Mouse (Mus musculus) G1E (cell line): Measurements from ENCODE around the gene Col11a2. TPM values are rescaled to one million over a fixed set of nuclear protein-coding genes. Genes with fewer than 3 reads are reported as not detected.

Experiments
- ATAC-seq: 2 replicates; pipeline ENCODE4 v1.8.0; 2016; ENCODE audit warnings: mild to moderate bottlenecking; ENCODE audit not compliant: insufficient number of reproducible peaks, poor library complexity, low FRiP score, severe bottlenecking; ENCODE audit errors: extremely low read depth
- DNase-seq: peaks from one replicate; pipeline ENCODE4 v3.0.0; 2012; ENCODE audit warnings: low spot score
- H3K27me3 ChIP-seq: 2 replicates; pipeline ENCODE4 v1.6.1; 2012; ENCODE audit warnings: mild to moderate bottlenecking, low read length, inconsistent platforms; ENCODE audit not compliant: insufficient read depth
- H3K36me3 ChIP-seq: replicated peaks from 2 replicates; pipeline ENCODE3; 2012; ENCODE audit warnings: mild to moderate bottlenecking, inconsistent platforms
- H3K4me1 ChIP-seq: 2 replicates; pipeline ENCODE4 v1.6.1; 2012; ENCODE audit warnings: low read depth, low read length, inconsistent platforms, mixed read lengths; ENCODE audit not compliant: insufficient read depth
- H3K4me3 ChIP-seq: 2 replicates; pipeline ENCODE4 v1.5.1; 2012; ENCODE audit warnings: low read depth, mild to moderate bottlenecking, inconsistent platforms, low read length, moderate library complexity, mixed read lengths
- H3K9me3 ChIP-seq: replicated peaks from 2 replicates; pipeline ENCODE4 v1.6.1; 2012; ENCODE audit warnings: inconsistent platforms
- CTCF ChIP-seq: IDR thresholded peaks from 2 replicates; pipeline ENCODE4 v1.5.1; 2012; ENCODE audit warnings: low read depth, low read length, inconsistent platforms, mixed read lengths
- GATA1 ChIP-seq: IDR thresholded peaks from 2 replicates; pipeline ENCODE4 v1.6.1; 2012; ENCODE audit warnings: borderline replicate concordance, low read length, inconsistent platforms, mixed read lengths
- GATA2 ChIP-seq: IDR thresholded peaks from 2 replicates; pipeline ENCODE4 v1.6.1; 2012; ENCODE audit warnings: low read depth, low read length, inconsistent platforms, borderline replicate concordance
- POLR2AphosphoS5 ChIP-seq: IDR thresholded peaks from 2 replicates; pipeline ENCODE4 v1.6.1; 2012; ENCODE audit warnings: low read depth, low read length, inconsistent platforms; ENCODE audit not compliant: insufficient replicate concordance
- TAL1 ChIP-seq: conservative IDR thresholded peaks from 2 replicates; pipeline ENCODE4 v1.6.1; 2012; ENCODE audit warnings: low read depth, low read length, inconsistent platforms, mixed read lengths
- polyA plus RNA-seq: library from polyadenylated mRNA; stranded (reverse); fragments of >175 nt; gene quantifications from 2 replicates; pipeline ENCODE4 v1.2.3, GENCODE M21; 2012
- total RNA-seq, 2 experiments: library from RNA; stranded (forward) in 1 of 2; stranded (reverse) in 1 of 2; fragments of 200-1000 nt in 1 of 2; fragments of >200 nt in 1 of 2; fragmentation: Nextera tagmentation in 1 of 2; gene quantifications; 2 replicates each; pipeline ENCODE4 v1.2.3; 2014 to 2017

Col11a2 gene
- total and polyA plus RNA-seq, 3 experiments = 0.45 to 2.3 (median 1.6) TPM

DNA sequence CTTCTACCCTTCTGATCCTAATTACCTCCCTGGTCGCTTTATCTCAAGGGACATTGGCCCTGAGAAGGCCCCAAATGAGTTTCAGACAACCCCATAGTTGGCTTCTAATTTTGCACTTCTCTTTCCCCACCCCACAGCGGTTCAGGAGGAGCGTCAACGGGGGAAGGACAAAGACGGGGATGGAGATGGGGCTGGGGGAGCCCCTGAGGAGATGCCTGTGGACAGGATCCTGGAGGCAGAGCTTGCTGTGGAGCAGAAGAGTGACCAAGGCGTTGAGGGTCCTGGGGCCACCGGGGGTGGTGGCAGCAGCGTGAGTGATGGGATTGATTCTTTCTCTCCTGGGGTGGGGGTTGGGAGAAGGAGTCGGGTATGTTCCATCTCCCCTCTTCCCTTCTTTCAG lies 3.7 kb upstream of the Col11a2 start:
- TF ChIP-seq GATA2 (no peak), TAL1 (no peak), GATA1 (no peak), CTCF (no peak), POLR2AphosphoS5 (no peak)
- no peak for ATAC-seq
- peaks cover 54% of the 10 kb centered on the region for H3K4me1 ChIP-seq
- H3K4me3 ChIP-seq = no peak overlapping the region
- H3K27me3 ChIP-seq = peaks cover 8% of the 10 kb centered on the region; the same call in 1 of the 2 replicates
- peaks cover 64% of the 10 kb centered on the region for H3K36me3 ChIP-seq
- no peaks in the 10 kb centered on the region for H3K9me3 ChIP-seq
- DNase-seq = no peak

DNA sequence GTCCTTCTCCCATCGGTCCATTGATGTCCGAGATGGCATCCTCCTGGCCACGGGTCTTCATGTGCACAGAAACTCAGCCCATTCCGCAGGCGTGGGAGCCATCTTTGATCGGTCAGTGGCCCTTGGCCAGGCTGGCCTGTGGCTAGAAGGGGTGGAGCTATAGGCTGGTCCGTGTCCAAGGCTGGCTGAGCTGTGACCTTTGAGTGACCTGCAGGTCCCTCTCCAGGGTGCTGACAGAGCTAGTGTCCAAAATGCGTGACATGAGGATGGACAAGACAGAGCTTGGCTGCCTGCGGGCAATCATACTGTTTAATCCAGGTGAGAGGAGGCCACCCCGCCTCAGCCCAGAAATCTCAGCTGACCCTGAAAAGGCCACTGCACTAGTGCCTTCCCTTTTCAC lies 2.6 kb upstream of the Col11a2 start:
- Histone ChIP-seq H3K27me3 (peaks cover 18% of the 10 kb centered on the region; the same call in 1 of the 2 replicates), H3K9me3 (no peaks in the 10 kb centered on the region), H3K4me1 (peaks cover 59% of the 10 kb centered on the region), H3K36me3 (peaks cover 59% of the 10 kb centered on the region), H3K4me3 (no peak overlapping the region)
- no peak for TF ChIP-seq GATA2
- no peak for TF ChIP-seq CTCF
- TF ChIP-seq GATA1 = no peak
- no peak for TF ChIP-seq TAL1
- TF ChIP-seq POLR2AphosphoS5 = no peak
- ATAC-seq (no peak), DNase-seq (no peak)

DNA sequence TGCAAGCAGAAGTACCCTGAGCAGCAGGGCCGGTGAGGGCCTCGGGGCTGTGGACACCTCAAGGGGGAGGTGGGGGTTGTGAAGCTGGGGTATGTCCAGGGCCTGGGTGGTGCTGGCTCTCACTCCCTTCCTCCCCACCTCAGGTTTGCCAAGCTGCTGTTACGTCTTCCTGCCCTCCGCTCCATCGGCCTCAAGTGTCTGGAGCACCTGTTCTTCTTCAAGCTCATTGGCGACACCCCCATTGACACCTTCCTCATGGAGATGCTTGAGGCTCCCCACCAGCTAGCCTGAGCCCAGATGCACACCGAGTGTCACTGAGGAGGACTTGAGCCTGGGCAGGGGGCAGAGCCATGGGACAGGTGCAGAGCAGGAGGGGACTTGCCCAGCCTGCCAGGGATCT lies 2.0 kb upstream of the Col11a2 start:
- peaks cover 59% of the 10 kb centered on the region for H3K36me3 ChIP-seq
- no peak overlapping the region for H3K4me3 ChIP-seq
- no peak for TF ChIP-seq GATA1
- TF ChIP-seq CTCF = no peak
- TF ChIP-seq POLR2AphosphoS5 = no peak
- TF ChIP-seq GATA2 = no peak
- TF ChIP-seq TAL1 = no peak
- DNase-seq (no peak), ATAC-seq (no peak)
- H3K9me3 ChIP-seq = no peaks in the 10 kb centered on the region
- H3K27me3 ChIP-seq = peaks cover 24% of the 10 kb centered on the region
- peaks cover 58% of the 10 kb centered on the region for H3K4me1 ChIP-seq

DNA sequence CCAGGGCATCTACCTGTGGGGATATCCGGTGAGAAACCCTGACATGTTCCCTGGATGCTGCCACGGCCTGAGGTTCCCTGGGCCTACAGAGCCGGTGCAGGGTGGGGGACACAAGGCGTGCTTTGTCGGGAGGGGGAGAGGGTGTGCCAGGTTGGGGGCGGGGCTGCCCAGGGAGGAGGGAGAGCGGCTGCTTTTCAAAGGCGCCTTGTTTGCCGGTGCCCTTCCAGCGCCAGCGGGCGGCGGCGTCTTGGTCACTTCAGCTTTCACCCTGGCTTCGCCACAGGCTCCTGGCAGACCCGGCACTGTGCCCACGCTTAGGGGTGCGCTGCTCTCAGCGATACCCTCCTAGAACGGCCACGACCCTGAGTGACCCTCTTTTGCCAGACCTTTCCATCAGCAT lies 797 bp upstream of the Col11a2 start:
- Histone ChIP-seq H3K27me3 (peaks cover 29% of the 10 kb centered on the region), H3K9me3 (no peaks in the 10 kb centered on the region), H3K36me3 (peaks cover 54% of the 10 kb centered on the region), H3K4me3 (no peak overlapping the region), H3K4me1 (peaks cover 46% of the 10 kb centered on the region)
- DNase-seq (no peak), ATAC-seq (no peak)
- TF ChIP-seq GATA1 = no peak

DNA sequence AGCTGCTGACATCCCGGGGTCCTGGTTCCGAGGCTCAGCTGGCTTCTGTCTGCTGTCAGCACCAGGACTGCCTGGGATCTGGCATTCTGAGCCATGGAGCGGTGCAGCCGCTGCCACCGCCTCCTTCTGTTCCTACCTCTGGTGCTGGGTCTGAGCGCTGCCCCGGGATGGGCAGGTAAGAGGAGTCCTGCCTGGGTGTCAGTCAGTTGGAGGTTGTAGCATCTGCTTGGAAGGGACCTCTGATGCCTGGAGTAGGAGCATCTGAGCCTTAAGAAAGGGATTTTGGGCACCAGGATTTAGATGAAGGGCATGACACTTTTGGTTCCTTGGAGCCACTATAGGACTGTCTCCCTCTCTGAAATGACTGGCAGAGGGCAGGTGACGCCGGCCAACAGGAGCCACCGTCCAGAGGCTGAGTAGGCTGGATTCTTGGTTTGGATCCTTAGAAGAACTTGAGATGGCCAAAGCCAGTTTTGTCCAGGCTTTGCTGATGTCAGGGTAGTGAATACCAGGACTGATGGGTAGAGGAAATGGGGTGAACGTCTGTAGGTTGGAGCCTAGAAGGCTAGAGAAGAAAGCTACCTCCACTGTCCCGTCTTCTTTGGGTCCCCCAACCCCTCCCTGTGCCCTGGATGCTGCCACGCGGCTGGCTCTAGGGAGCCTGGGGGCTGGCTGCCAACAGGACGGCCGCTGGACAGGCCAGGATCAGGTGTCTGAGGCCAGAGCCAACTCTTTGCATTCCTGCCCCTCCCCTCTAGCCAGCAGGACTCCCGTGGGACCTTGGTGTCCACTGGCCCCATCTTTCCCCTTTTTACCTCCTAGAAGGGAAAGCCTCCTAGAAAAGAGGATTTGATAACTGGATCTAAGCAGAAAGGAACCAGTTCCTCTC lies 569 bp downstream of the Col11a2 start:
- peaks cover 41% of the 10 kb centered on the region for H3K36me3 ChIP-seq
- peaks cover 36% of the 10 kb centered on the region for H3K27me3 ChIP-seq
- no peak for ATAC-seq
- TF ChIP-seq GATA1 (no peak), GATA2 (no peak), POLR2AphosphoS5 (no peak), CTCF (no peak), TAL1 (no peak)
- DNase-seq = no peak
- H3K9me3 ChIP-seq = no peaks in the 10 kb centered on the region
- H3K4me3 ChIP-seq = no peak overlapping the region
- peaks cover 37% of the 10 kb centered on the region for H3K4me1 ChIP-seq

DNA sequence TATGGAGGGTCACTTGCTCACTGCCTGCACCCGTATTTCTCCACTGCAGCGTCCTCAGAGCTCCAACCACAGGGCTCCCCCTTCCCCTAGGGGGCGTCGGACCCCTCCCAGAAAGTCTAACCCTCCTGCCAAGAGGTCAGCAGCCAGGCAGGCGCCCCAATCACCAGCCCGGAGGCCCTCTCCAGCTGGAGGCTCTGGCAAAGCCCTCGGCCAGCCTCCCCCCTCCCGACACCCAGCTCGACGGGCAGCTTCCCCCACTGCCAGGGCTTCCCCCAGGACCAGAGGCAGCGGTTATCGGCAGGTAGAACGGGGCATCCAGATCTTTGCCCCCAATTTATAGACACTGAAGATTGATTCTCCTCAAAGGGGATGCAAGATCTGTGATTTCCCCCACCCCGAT lies 6.7 kb downstream of the Col11a2 start:
- H3K4me3 ChIP-seq = no peak overlapping the region
- DNase-seq = no peak
- peaks cover 5% of the 10 kb centered on the region for H3K4me1 ChIP-seq
- TF ChIP-seq GATA1 = no peak
- TF ChIP-seq GATA2 = no peak
- peaks cover 13% of the 10 kb centered on the region for H3K9me3 ChIP-seq
- no peaks in the 10 kb centered on the region for H3K36me3 ChIP-seq
- ATAC-seq = no peak
- peaks cover 27% of the 10 kb centered on the region for H3K27me3 ChIP-seq
